ENCODE assay signal across 14 mouse cellular contexts in the genomic region with DNA sequence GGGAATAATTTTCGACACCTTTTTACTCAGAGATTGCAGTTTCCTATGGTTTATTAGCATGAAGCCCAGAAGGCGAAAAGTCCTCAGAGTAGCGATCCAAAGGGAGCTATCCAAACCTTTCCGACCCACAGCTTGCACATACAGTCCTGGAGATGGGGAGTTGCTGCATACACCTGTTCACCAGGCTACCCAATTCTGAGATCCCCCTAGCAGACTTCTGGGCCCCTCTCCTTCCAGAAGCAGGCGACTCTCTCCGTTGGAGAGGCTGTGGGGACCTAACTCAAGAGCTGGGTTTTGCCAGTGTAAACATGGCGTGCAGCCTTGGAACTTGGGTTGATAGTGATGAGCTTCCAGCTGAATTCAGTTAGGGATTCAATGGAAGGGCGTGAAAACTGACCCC. TPM values are rescaled to one million over a fixed set of nuclear protein-coding genes. Genes with fewer than 3 reads are reported as not detected.
A peak's percentile ranks its signal among the peaks of the same experiment; 100 is the strongest.
DNase-seq lines count a peak whose midpoint lies in the region; ATAC-seq and TF ChIP-seq lines count a peak whose summit lies in the region.
"Had no signal": no experiment of that assay in that cellular context is flagged by ENCODE, and none has a peak within 500 bp of the region (broad histone marks: within the 10 kb centered on the region; RNA-seq: fewer than 3 reads in every experiment).

No protein-coding gene starts in this region.

- peaks cover 8% of the 10 kb centered on the region; the same call in 1 of the 2 replicates for H3K4me1 ChIP-seq in lung, embryonic 14.5 days (ENCODE audit: insufficient read depth)
- H3K4me1 ChIP-seq in forebrain, embryonic 16.5 days (replicated peaks; ENCODE audit: control insufficient read depth, insufficient read depth, low read length): peaks cover 16% of the 10 kb centered on the region
- H3K4me1 ChIP-seq in midbrain, embryonic 15.5 days: peaks cover 17% of the 10 kb centered on the region
- H3K4me1 ChIP-seq: heart, embryonic 12.5 days had no signal

- H3K4me3 ChIP-seq in lung, embryonic 14.5 days (ENCODE audit: low read depth, low read length): peak overlapping the region; percentile 53
- peak overlapping the region; percentile 54 for H3K4me3 ChIP-seq in forebrain, embryonic 16.5 days (replicated peaks; ENCODE audit: low read length)
- peak overlapping the region; percentile 56 for H3K4me3 ChIP-seq in midbrain, embryonic 15.5 days

- peak; percentile 37 to 52 for DNase-seq in cerebellum, adult 18-20 months
- no peak for DNase-seq in cerebellum, postnatal 4 days (ENCODE audit: low spot score in 2 of 2)
- DNase-seq in lung, embryonic 14.5 days: no peak
- no peak for DNase-seq in lung, postnatal 36 days
- no peak for DNase-seq in layer of hippocampus, adult 9-11 months
- no peak for DNase-seq in adrenal gland, adult 2 months
- DNase-seq: kidney, adult 8-10 months; thymus, postnatal 14 days had no signal

- peaks cover 26% of the 10 kb centered on the region for H3K27me3 ChIP-seq in lung, embryonic 14.5 days (ENCODE audit: insufficient read depth, low read length)
- peaks cover 4% of the 10 kb centered on the region; the same call in 1 of the 2 replicates for H3K27me3 ChIP-seq in forebrain, embryonic 16.5 days (replicated peaks; ENCODE audit: control insufficient read depth, insufficient read depth, low read length)
- H3K27me3 ChIP-seq in midbrain, embryonic 15.5 days (replicated peaks): peaks cover 25% of the 10 kb centered on the region

- no peak for TF ChIP-seq CTCF in lung, embryonic 14.5 days (IDR thresholded peaks at IDR 0.05; ENCODE audit: low read depth)

- H3K9ac ChIP-seq in lung, embryonic 14.5 days: no peak overlapping the region
- no peak overlapping the region for H3K9ac ChIP-seq in forebrain, embryonic 16.5 days (replicated peaks; ENCODE audit: low read depth, low read length)
- H3K9ac ChIP-seq in midbrain, embryonic 15.5 days: peak overlapping the region; percentile 49; the same call in 1 of the 2 replicates
- H3K9ac ChIP-seq: heart, embryonic 12.5 days; liver, embryonic 14.5 days had no signal

- H3K9me3 ChIP-seq in lung, embryonic 14.5 days (ENCODE audit: low read depth, low read length): no peaks in the 10 kb centered on the region
- no peaks in the 10 kb centered on the region for H3K9me3 ChIP-seq in forebrain, embryonic 16.5 days (ENCODE audit: control insufficient read depth, low read length)
- no peaks in the 10 kb centered on the region for H3K9me3 ChIP-seq in midbrain, embryonic 15.5 days
- H3K9me3 ChIP-seq: heart, embryonic 12.5 days had no signal

- peak overlapping the region; percentile 88 for H3K4me2 ChIP-seq in lung, embryonic 14.5 days
- peak overlapping the region; percentile 86; the same call in 1 of the 2 replicates for H3K4me2 ChIP-seq in forebrain, embryonic 16.5 days (ENCODE audit: low read length)
- peak overlapping the region; percentile 83 for H3K4me2 ChIP-seq in midbrain, embryonic 15.5 days

- WGBS in lung, embryonic 14.5 days: 43% methylated on average over 8 of the region's 8 CpGs
- 53% methylated on average over 8 of the region's 8 CpGs for WGBS in forebrain, embryonic 16.5 days
- 64% methylated on average over 8 of the region's 8 CpGs for WGBS in midbrain, embryonic 15.5 days

- H3K36me3 ChIP-seq in lung, embryonic 14.5 days (ENCODE audit: insufficient read depth): no peaks in the 10 kb centered on the region
- no peaks in the 10 kb centered on the region for H3K36me3 ChIP-seq in forebrain, embryonic 16.5 days (ENCODE audit: control insufficient read depth, insufficient read depth)
- no peaks in the 10 kb centered on the region for H3K36me3 ChIP-seq in midbrain, embryonic 15.5 days (replicated peaks)
- H3K36me3 ChIP-seq: heart, embryonic 12.5 days had no signal

- ATAC-seq in lung, embryonic 14.5 days (ENCODE audit: insufficient read depth): no peak
- ATAC-seq in forebrain, embryonic 16.5 days: no peak
- ATAC-seq in midbrain, embryonic 15.5 days (replicated peaks): no peak

- no peak overlapping the region for H3K27ac ChIP-seq in lung, embryonic 14.5 days (ENCODE audit: low read depth)
- no peak overlapping the region for H3K27ac ChIP-seq in forebrain, embryonic 16.5 days (ENCODE audit: low read length)
- H3K27ac ChIP-seq in midbrain, embryonic 15.5 days: no peak overlapping the region
- H3K27ac ChIP-seq: liver, embryonic 14.5 days had no signal

RNA-seq across cellular contexts. Expression of a gene that starts 1.3 kb away (rescaled TPM):
- 1.7 and 2.0 TPM in 2 replicates for polyA plus RNA-seq in lung, embryonic 14.5 days (2014; fragmentation: Nextera tagmentation; extraction: Ambion mirVana)
- 2.1 and 3.0 TPM in 2 replicates for polyA plus RNA-seq in forebrain, embryonic 16.5 days (2015; fragmentation: Nextera tagmentation; extraction: Ambion mirVana)
- polyA plus RNA-seq in midbrain, embryonic 15.5 days (2015; fragmentation: Nextera tagmentation; extraction: Ambion mirVana): 3.2 and 3.3 TPM in 2 replicates
- total RNA-seq in adrenal gland, adult 2 months (2021): under 1 TPM; 0.12 to 0.24 TPM
- polyA plus RNA-seq in adrenal gland, adult 2 months (2012; rRNA removed): 0.07 and 0.09 TPM in 2 replicates
- total RNA-seq: MEL; monocyte, adult 5-6 weeks had no signal

RNA-seq across cellular contexts. Expression of a gene that starts 54.0 kb away (rescaled TPM):
- polyA plus RNA-seq in lung, embryonic 14.5 days (2014; fragmentation: Nextera tagmentation; extraction: Ambion mirVana): 29.5 and 31.0 TPM in 2 replicates
- 25.5 and 27.3 TPM in 2 replicates for polyA plus RNA-seq in forebrain, embryonic 16.5 days (2015; fragmentation: Nextera tagmentation; extraction: Ambion mirVana)
- 35.8 and 37.4 TPM in 2 replicates for polyA plus RNA-seq in midbrain, embryonic 15.5 days (2015; fragmentation: Nextera tagmentation; extraction: Ambion mirVana)
- 10 to 100 TPM; 20.7 to 23.8 TPM for total RNA-seq in adrenal gland, adult 2 months (2021)
- 36.9 and 41.5 TPM in 2 replicates for polyA plus RNA-seq in adrenal gland, adult 2 months (2012; rRNA removed)

Comparison
In these comparisons a context has a peak if more than half of its experiments do, and no peak if none do; other contexts are left out.
1. DNase-seq: peak in cerebellum, adult 18-20 months (2 of 2); none in cerebellum, postnatal 4 days (0 of 2), lung, embryonic 14.5 days (single experiment), lung, postnatal 36 days (single experiment), layer of hippocampus, adult 9-11 months (single experiment) and adrenal gland, adult 2 months (single experiment).
2. Peak in every context shown above with its lines, with median percentiles within 50 percentile points of each other: H3K4me2 ChIP-seq and H3K4me3 ChIP-seq.